Mouse (Mus musculus): ENCODE data around the gene Gabrb1.

Gene Gabrb1

DNA sequence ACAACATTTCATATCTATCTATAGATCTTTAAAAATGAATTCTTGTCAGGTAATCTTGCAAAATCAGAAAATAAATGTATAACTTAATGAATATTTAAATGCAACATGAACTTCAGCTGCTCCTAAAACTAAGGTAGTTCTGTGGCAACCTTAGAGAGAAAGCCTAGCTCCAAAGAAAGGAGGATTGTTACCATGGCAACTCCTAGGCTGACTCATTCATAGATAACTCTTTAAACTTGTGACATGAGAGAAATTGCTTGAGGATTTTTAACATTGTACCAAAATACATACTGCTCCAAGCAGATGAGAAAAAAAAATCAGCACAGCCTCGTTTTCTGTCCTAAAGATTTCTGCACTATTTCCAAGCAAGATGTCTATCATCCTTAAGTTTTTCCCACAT lies 171.1 kb downstream of the Gabrb1 start:
- DNase-seq (ENCODE audit: low spot score) = no peak

DNA sequence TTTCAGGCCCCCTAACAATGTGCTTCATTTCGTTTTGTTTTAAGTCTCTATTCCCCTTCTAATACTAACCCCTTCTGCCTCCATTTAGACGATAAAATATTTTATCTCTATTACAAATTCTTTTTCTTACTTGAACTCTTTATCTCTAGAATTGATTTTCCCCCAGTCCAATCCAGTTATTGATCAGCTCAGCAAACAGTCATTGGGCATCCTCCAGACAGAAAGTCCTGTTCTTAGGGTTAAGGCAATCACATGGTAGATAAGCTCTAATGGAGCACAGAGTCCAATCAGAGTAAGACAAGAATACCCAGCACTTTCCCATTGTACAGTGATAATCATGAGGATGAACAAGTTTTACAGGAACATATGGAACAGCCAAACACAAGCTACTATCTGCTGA lies 172.4 kb downstream of the Gabrb1 start:
- DNase-seq (ENCODE audit: low spot score) = no peak

- DNase-seq (ENCODE audit: low spot score) = no peak
These were observed 184.3 kb downstream of the Gabrb1 start for GRCm38 (mm10) chr5:71842241-71842640.

DNA sequence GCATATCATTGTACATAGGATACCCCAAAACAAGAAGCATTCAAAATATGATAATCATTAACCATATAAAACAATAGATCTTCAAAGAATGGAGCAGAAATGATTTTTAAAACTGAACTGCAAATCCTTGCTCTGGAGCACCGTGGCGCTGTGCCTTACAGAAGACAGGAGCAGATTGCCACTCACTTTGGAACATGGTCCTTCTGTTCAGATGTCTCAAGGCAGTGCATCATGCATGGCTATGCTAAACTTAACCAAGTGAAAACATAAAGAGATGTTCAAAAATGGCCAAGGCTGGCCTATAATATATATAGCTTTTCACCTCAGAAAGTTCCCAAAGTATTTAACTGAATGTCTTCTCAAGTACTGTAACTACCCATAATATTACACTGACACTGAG lies 240.3 kb downstream of the Gabrb1 start:
- no peak for DNase-seq (ENCODE audit: low spot score)

DNA sequence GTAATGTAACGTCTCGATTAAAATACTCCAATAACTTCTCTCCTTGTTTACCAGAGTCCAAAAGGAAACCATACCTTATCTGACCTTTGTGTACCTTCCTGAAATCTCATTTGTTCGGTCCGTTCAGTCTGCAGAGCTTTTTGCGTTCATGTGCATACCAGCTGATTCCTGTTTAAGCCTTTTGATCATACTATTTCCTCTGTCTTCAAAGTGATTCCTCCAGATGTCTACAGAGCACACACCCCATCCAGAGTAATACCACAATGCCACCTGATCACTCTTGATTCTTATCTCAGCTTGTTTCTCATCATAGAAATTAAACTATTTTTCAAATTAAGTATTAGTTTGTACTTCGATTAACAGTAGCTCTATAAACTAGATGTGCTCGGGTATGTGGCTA lies 245.5 kb downstream of the Gabrb1 start:
- DNase-seq (ENCODE audit: low spot score) = no peak

DNA sequence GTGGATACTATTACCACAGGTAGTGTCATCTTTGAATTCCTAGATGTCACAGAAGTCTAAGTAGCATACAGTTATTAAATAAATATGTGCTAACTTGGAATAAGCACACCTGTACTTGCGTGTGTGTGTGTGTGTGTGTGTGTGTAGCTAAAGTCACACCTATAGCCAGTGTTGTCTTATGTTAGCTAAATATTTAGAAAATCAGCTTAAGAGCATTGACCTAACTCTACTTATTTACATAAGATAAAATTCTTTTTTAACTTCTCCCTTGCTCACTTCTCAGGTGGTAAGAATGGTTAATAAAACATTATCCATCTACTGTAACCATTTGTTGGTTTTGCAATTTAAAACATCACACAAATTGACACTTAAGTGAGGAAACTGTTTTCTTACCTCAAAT lies 256.1 kb downstream of the Gabrb1 start:
- DNase-seq (ENCODE audit: low spot score) = no peak

DNA sequence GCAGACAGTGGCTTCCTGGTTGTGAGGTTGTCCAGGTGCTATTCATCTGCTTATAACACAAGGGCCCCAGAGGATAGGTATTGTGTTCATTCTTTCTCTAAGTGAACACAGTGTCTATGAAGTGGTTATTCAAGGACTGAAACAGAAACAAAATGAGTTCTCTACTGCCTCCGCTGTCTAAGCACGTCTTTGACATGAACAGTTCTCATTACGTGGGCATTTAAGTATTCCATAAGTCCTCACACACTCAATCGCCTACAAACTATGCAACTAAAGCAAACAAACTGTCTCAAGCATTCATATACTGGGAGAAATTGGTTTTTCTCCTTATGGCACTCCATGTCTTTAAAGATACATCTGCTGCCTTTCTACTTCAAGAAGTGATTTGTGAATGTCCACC lies 257.8 kb downstream of the Gabrb1 start:
- DNase-seq (ENCODE audit: low spot score) = no peak

DNA sequence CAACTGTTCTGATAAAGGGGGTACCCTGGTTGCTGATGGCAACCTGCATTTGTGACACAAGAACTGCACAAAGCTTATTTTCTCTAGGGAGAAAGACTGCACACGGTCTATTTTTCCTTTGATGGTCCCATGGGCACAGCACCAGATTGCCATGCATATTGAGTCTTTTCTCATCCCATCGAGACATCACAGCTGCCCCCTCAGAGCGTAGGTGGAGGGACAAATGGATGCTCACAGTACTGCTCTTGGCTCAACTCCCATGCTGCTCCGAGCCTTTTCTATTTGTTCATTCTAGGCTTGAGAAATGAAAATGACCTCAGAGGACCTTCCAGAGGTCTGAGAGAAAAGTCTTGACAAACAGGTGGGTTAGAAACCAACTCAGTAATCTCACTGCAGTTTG lies 259.3 kb downstream of the Gabrb1 start:
- peak; percentile 70 for DNase-seq (ENCODE audit: low spot score)

DNA sequence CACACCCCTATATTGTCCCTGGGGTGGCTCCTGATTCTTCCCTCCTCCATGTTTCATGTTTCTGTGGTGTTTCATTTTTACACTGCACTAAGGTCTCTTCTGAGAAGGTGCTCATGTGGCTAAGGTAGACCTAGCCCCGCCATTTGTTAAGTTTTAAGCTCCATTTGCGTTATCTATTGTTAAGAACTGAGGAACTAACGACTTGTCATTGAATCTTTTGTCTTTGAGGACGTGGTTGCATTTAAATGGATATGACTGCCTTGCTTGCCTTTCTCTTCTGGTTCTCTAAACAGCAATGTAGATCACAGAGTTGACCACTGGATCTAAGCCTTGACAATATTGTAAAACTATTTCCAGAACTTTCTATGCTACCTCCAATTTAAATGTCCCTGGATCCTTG lies 265.7 kb downstream of the Gabrb1 start:
- DNase-seq (ENCODE audit: low spot score) = no peak

DNA sequence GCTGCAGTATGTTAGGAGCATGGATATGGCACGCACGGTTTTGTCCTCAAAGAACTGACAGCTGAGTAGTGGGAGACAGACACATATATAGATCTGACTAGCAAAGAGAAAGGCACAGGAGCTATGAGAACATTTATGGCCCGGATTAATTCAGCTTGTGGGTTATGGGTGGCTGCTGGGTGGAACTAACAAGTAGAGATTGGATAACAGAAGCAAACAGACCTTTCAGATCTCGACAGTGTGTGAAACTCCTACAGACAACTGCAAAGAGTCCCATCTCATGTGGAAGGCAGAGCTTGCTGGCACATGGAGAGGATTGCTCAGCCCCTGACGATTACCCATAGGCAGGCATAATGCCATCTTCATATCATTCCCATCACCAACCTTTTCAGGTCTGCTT lies 268.4 kb downstream of the Gabrb1 start:
- no peak for DNase-seq (ENCODE audit: low spot score)

- DNase-seq (ENCODE audit: low spot score) = no peak
These were observed 272.1 kb downstream of the Gabrb1 start for GRCm38 (mm10) chr5:71930036-71930435.

- no peak for DNase-seq (ENCODE audit: low spot score)
These were observed 293.5 kb downstream of the Gabrb1 start for GRCm38 (mm10) chr5:71951398-71951797.

- DNase-seq (ENCODE audit: low spot score) = no peak
These were observed 297.3 kb downstream of the Gabrb1 start for GRCm38 (mm10) chr5:71955070-71955685.

GRCm38 (mm10) chr5:71964876-71965432 lies 307.0 kb downstream of the Gabrb1 start:
- no peak for DNase-seq (ENCODE audit: low spot score)

DNA sequence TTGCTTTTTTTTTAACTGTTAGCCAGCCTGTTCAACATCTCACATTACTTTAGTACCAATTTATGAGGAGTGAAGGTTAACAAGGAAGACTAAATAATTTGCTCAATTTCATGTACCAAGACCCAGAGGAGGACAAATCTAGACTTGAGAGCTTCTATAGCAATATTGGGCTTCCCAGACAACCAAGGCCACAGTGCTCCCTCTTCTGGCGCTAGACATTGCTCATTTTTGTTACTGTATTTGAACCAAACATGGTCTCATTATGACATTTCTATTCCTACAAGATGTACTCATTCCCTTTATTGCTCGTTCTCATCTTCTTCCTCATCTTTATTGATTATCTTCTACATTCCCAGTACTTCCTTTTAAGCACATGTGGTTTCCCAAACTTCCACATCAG lies 307.6 kb downstream of the Gabrb1 start:
- DNase-seq (ENCODE audit: low spot score) = no peak

DNA sequence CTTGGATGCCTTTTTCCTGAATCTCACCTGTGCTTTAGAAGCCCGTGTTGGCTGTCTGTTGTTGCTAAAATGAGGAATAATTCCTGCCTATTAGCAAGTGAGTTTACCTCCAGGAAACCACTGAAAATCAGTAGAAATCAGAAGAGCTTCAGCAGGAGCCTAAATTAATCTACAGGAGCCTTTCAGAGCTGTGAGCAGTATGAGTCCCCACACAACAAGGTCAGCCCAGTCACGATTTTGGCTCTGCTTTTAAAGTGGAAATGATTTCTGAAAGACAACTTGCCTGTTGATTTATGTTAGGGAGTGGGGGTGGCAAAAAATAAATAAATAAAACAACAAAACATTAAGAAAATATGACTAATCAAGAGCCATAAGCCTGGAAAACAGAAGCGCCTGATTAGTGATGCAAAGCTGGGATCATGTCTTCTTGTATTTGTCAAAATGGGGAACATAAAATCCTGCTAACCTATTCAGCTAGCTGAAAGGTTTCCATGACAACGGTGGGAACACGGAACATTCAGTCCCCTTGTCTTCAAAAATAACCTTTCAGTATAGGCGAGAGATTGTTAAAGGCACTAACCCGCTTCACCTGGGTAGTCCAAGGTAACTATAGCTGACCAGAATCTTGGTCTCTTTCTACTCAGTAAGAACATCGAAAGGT lies 312.4 kb downstream of the Gabrb1 start:
- no peak for DNase-seq (ENCODE audit: low spot score)

- no peak for DNase-seq (ENCODE audit: low spot score)
These were observed 314.9 kb downstream of the Gabrb1 start for GRCm38 (mm10) chr5:71972831-71973230.

GRCm38 (mm10) chr5:71976133-71976532 lies 318.2 kb downstream of the Gabrb1 start:
- no peak for DNase-seq (ENCODE audit: low spot score)

- DNase-seq (ENCODE audit: low spot score) = peak; percentile 58
These were observed 318.7 kb downstream of the Gabrb1 start for GRCm38 (mm10) chr5:71976571-71977061.

DNA sequence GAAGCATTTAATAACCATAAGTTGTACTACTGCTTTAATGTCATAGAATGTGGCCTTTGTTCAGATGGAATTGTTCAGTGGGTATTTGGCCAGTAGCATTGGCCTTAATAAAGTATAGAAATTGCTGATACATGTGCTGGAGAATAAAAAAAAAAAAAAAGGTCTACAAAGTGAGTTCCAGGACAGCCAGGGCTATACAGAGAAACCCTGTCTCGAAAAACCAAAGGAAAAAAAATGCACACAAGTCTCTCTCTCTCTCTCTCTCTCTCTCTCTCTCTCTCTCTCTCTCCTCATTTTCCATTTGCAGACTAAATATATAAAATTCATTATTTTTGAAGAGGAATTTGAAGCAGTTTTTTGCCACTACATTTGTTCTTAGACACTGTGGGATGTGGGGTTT lies 328.6 kb downstream of the Gabrb1 start:
- no peak for DNase-seq (ENCODE audit: low spot score)

GRCm38 (mm10) chr5:71986983-71987398 lies 329.1 kb downstream of the Gabrb1 start:
- DNase-seq (ENCODE audit: low spot score) = peak; percentile 63

- DNase-seq (ENCODE audit: low spot score) = no peak
These were observed 341.6 kb downstream of the Gabrb1 start for GRCm38 (mm10) chr5:71999466-71999865.

DNA sequence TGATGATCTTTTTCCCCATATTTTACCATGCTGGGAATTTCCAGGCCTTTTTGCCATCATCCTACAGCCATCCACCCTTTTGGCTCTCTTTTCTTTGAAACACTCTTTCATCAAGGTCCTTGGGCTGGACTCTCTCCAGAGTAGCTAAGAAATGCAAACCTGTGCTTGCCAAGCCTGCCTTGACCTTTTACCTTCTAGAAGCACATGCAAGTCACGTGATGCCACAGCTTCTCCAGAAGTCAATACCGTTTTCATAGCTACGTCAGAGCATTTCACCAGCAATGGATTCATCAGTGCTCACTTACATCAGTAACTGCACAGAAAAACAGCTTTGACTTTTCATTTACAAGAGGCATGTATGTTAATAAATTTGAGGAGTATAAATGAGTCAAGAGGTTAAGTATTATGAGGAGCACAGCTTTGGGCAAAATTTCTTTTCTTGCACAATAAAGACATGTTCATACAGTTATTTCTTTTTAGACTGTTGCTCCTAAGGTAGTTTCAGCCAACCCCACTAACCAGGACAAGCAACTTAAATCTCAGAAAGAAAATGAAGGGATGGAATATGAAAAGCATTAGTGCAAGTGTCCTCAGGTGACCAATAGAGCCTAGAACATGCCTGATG lies 346.0 kb downstream of the Gabrb1 start:
- no peak for DNase-seq (ENCODE audit: low spot score)

Data from layer of hippocampus, adult 9-10 months (tissue).